Mouse (Mus musculus): Measurements from ENCODE around the gene C2cd4a. TPM values are rescaled to one million over a fixed set of nuclear protein-coding genes. Genes with fewer than 3 reads are reported as not detected.

The C2cd4a gene
- total and polyA plus RNA-seq, 2 experiments from 2014 or later, result not detected

DNA sequence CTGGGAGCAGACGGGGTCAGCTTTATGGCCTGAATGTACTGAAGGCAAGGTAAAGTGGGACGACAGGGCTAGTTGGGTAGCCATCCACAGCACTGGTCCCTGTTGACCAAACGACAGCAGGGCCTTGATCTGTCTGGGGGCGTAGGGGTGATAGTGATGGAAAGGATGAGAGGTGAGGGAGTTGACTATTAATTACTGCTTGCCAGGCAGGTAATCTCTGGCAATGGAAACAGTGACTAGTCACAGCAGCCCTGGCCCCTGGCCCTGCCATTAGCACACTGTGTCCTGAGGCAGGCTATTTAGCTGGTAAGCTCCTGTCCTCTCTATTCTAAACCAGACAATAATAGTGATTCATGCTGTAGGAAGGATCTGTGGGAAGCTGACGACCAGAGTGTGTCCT is 39.7 kb downstream of the C2cd4a start:
- Histone ChIP-seq H3K27me3 (ENCODE audit: control insufficient read depth, insufficient read depth, low read length) (no peaks in the 10 kb centered on the region), H3K4me2 (ENCODE audit: low read depth, low read length) (no peak overlapping the region), H3K27ac (ENCODE audit: low read depth) (no peak overlapping the region), H3K4me1 (ENCODE audit: control insufficient read depth, insufficient read depth) (peaks cover 4% of the 10 kb centered on the region; the same call in 1 of the 2 replicates), H3K4me3 (ENCODE audit: low read depth, low read length) (no peak overlapping the region), H3K36me3 (replicated peaks; ENCODE audit: control insufficient read depth, insufficient read depth, low read length) (no peaks in the 10 kb centered on the region), H3K9me3 (replicated peaks; ENCODE audit: control insufficient read depth, low read length) (no peaks in the 10 kb centered on the region), H3K9ac (replicated peaks; ENCODE audit: low read depth, low read length) (no peak overlapping the region)
- 77% methylated on average over 5 of the region's 5 CpGs for WGBS
- TF ChIP-seq EP300 (IDR thresholded peaks at IDR 0.05; ENCODE audit: low read depth) (no peak), CTCF (IDR thresholded peaks at IDR 0.05; ENCODE audit: low read depth) (no peak)
- no peak for DNase-seq (ENCODE audit: low spot score)
- ATAC-seq (ENCODE audit: insufficient read depth, low read depth), result no peak

- no peak overlapping the region for H3K27ac ChIP-seq (ENCODE audit: low read depth)
- DNase-seq (ENCODE audit: low spot score) (no peak), ATAC-seq (ENCODE audit: insufficient read depth, low read depth) (no peak)
- no peaks in the 10 kb centered on the region for H3K4me1 ChIP-seq (ENCODE audit: control insufficient read depth, insufficient read depth)
- WGBS, result 68% methylated on average over 6 of the region's 6 CpGs
- H3K9me3 ChIP-seq (replicated peaks; ENCODE audit: control insufficient read depth, low read length), result peaks cover 4% of the 10 kb centered on the region
- H3K4me3 ChIP-seq (ENCODE audit: low read depth, low read length), result no peak overlapping the region
- no peak overlapping the region for H3K9ac ChIP-seq (replicated peaks; ENCODE audit: low read depth, low read length)
- no peak for TF ChIP-seq EP300 (IDR thresholded peaks at IDR 0.05; ENCODE audit: low read depth)
- TF ChIP-seq CTCF (IDR thresholded peaks at IDR 0.05; ENCODE audit: low read depth), result no peak
- no peak overlapping the region for H3K4me2 ChIP-seq (ENCODE audit: low read depth, low read length)
- H3K27me3 ChIP-seq (ENCODE audit: control insufficient read depth, insufficient read depth, low read length), result no peaks in the 10 kb centered on the region
- H3K36me3 ChIP-seq (replicated peaks; ENCODE audit: control insufficient read depth, insufficient read depth, low read length), result no peaks in the 10 kb centered on the region
Measured at GRCm38 (mm10) chr9:67787671-67788070, 44.5 kb downstream of the C2cd4a start.

- DNase-seq (ENCODE audit: low spot score) (no peak), ATAC-seq (ENCODE audit: insufficient read depth, low read depth) (no peak)
- Histone ChIP-seq H3K27ac (ENCODE audit: low read depth) (no peak overlapping the region), H3K4me1 (ENCODE audit: control insufficient read depth, insufficient read depth) (no peaks in the 10 kb centered on the region), H3K36me3 (replicated peaks; ENCODE audit: control insufficient read depth, insufficient read depth, low read length) (no peaks in the 10 kb centered on the region), H3K27me3 (ENCODE audit: control insufficient read depth, insufficient read depth, low read length) (no peaks in the 10 kb centered on the region), H3K4me2 (ENCODE audit: low read depth, low read length) (no peak overlapping the region), H3K4me3 (ENCODE audit: low read depth, low read length) (no peak overlapping the region), H3K9ac (replicated peaks; ENCODE audit: low read depth, low read length) (no peak overlapping the region), H3K9me3 (replicated peaks; ENCODE audit: control insufficient read depth, low read length) (peaks cover 4% of the 10 kb centered on the region)
- TF ChIP-seq EP300 (IDR thresholded peaks at IDR 0.05; ENCODE audit: low read depth) (no peak), CTCF (IDR thresholded peaks at IDR 0.05; ENCODE audit: low read depth) (no peak)
- WGBS, result 82% methylated on average over 7 of the region's 7 CpGs
Measured at GRCm38 (mm10) chr9:67786311-67786710, 45.8 kb downstream of the C2cd4a start.

DNA sequence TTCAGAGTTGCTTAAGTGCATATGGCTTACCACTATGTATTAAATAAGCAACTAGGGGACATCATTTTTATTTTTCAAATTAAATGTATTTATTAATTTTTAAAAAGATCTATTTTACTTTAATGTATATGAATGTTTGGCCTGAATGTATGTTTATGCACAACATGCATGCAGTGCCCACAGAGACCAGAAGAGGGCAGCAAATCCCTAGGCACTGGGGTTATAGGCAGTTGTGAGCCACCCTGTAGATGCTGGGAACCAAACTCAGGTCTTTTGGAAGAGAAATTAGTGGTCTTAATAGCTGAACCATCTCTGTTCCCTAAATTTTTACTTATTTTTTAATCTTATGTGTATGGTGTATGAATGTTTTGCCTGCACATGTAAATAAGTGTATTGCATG is 48.2 kb downstream of the C2cd4a start:
- H3K27me3 ChIP-seq (ENCODE audit: control insufficient read depth, insufficient read depth, low read length), result no peaks in the 10 kb centered on the region
- no peak overlapping the region for H3K4me2 ChIP-seq (ENCODE audit: low read depth, low read length)
- no peak overlapping the region for H3K9ac ChIP-seq (replicated peaks; ENCODE audit: low read depth, low read length)
- ATAC-seq (ENCODE audit: insufficient read depth, low read depth) (no peak), DNase-seq (ENCODE audit: low spot score) (no peak)
- H3K36me3 ChIP-seq (replicated peaks; ENCODE audit: control insufficient read depth, insufficient read depth, low read length), result no peaks in the 10 kb centered on the region
- H3K4me1 ChIP-seq (ENCODE audit: control insufficient read depth, insufficient read depth), result no peaks in the 10 kb centered on the region
- peak; percentile 39 for TF ChIP-seq CTCF (IDR thresholded peaks at IDR 0.05; ENCODE audit: low read depth)
- TF ChIP-seq EP300 (IDR thresholded peaks at IDR 0.05; ENCODE audit: low read depth), result no peak
- peaks cover 4% of the 10 kb centered on the region for H3K9me3 ChIP-seq (replicated peaks; ENCODE audit: control insufficient read depth, low read length)
- H3K27ac ChIP-seq (ENCODE audit: low read depth), result no peak overlapping the region
- H3K4me3 ChIP-seq (ENCODE audit: low read depth, low read length), result no peak overlapping the region

- Histone ChIP-seq H3K4me1 (ENCODE audit: control insufficient read depth, insufficient read depth) (no peaks in the 10 kb centered on the region), H3K36me3 (replicated peaks; ENCODE audit: control insufficient read depth, insufficient read depth, low read length) (no peaks in the 10 kb centered on the region), H3K9me3 (replicated peaks; ENCODE audit: control insufficient read depth, low read length) (peaks cover 4% of the 10 kb centered on the region), H3K4me2 (ENCODE audit: low read depth, low read length) (no peak overlapping the region), H3K27ac (ENCODE audit: low read depth) (no peak overlapping the region), H3K27me3 (ENCODE audit: control insufficient read depth, insufficient read depth, low read length) (no peaks in the 10 kb centered on the region), H3K9ac (replicated peaks; ENCODE audit: low read depth, low read length) (no peak overlapping the region), H3K4me3 (ENCODE audit: low read depth, low read length) (no peak overlapping the region)
- 90% methylated on average over 3 of the region's 3 CpGs for WGBS
- no peak for DNase-seq (ENCODE audit: low spot score)
- ATAC-seq (ENCODE audit: insufficient read depth, low read depth), result no peak
- TF ChIP-seq CTCF (IDR thresholded peaks at IDR 0.05; ENCODE audit: low read depth), result no peak
- no peak for TF ChIP-seq EP300 (IDR thresholded peaks at IDR 0.05; ENCODE audit: low read depth)
Measured at GRCm38 (mm10) chr9:67783464-67783863, 48.7 kb downstream of the C2cd4a start.

DNA sequence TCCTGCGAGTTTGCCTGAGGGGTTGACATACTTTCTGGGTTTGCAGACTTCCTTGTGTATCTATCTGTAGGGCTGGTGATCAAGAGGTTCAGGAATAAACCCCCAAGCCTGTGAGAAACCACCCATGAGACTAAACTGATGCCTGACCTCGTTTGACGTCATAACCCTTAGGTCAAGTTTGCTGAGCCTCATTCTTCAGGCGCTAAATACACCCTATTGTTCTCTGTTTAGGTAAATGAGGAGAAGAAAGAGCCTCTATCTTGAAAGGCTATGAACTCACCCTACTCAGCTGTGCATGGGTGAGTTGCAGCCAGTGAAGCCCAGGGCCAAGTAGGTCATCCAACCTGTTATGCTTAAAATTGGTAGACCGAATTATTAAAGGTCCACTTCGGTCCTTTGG is 49.3 kb downstream of the C2cd4a start:
- H3K27me3 ChIP-seq (ENCODE audit: control insufficient read depth, insufficient read depth, low read length), result no peaks in the 10 kb centered on the region
- WGBS, result 74% methylated on average over 6 of the region's 6 CpGs
- no peak for TF ChIP-seq EP300 (IDR thresholded peaks at IDR 0.05; ENCODE audit: low read depth)
- no peak for TF ChIP-seq CTCF (IDR thresholded peaks at IDR 0.05; ENCODE audit: low read depth)
- no peak for ATAC-seq (ENCODE audit: insufficient read depth, low read depth)
- no peaks in the 10 kb centered on the region for H3K36me3 ChIP-seq (replicated peaks; ENCODE audit: control insufficient read depth, insufficient read depth, low read length)
- H3K4me1 ChIP-seq (ENCODE audit: control insufficient read depth, insufficient read depth), result no peaks in the 10 kb centered on the region
- H3K27ac ChIP-seq (ENCODE audit: low read depth), result no peak overlapping the region
- H3K9me3 ChIP-seq (replicated peaks; ENCODE audit: control insufficient read depth, low read length), result peaks cover 4% of the 10 kb centered on the region
- no peak overlapping the region for H3K9ac ChIP-seq (replicated peaks; ENCODE audit: low read depth, low read length)
- no peak overlapping the region for H3K4me3 ChIP-seq (ENCODE audit: low read depth, low read length)
- no peak for DNase-seq (ENCODE audit: low spot score)
- no peak overlapping the region for H3K4me2 ChIP-seq (ENCODE audit: low read depth, low read length)

Other genes starting within 250 kb of the C2cd4a start
- 4.1 and 15.8 TPM in 2 replicates for gene C2cd4b, start 72.9 kb downstream of the C2cd4a start, total RNA-seq (2014; rRNA removed; ENCODE audit: low replicate concordance)
- gene C2cd4b, start 72.9 kb downstream of the C2cd4a start, polyA plus RNA-seq (2015; fragmentation: Nextera tagmentation; extraction: Ambion mirVana), result 3.7 and 3.8 TPM in 2 replicates
- gene Vps13c, start 8.1 kb upstream of the C2cd4a start, total RNA-seq (2014; rRNA removed; ENCODE audit: low replicate concordance), result 14.4 and 26.0 TPM in 2 replicates
- gene Vps13c, start 8.1 kb upstream of the C2cd4a start, polyA plus RNA-seq (2015; fragmentation: Nextera tagmentation; extraction: Ambion mirVana), result 3.9 and 4.5 TPM in 2 replicates

All from heart, postnatal 0 days (tissue).